Mouse (Mus musculus) spleen, postnatal 36 days (tissue): Measurements from ENCODE around the gene Gm4707.
"Not testable (repeated sequence)": the region's sequence is repeated elsewhere in the genome, so short reads cannot be mapped to it uniquely, and the experiment has no call there.

Source experiments
- DNase-seq, 2 experiments: peaks; one replicate each; pipeline ENCODE4 v3.0.0; 2022; ENCODE audit warnings: low spot score in 2 of 2, mixed read lengths in 1 of 2

Gene Gm4707

DNA sequence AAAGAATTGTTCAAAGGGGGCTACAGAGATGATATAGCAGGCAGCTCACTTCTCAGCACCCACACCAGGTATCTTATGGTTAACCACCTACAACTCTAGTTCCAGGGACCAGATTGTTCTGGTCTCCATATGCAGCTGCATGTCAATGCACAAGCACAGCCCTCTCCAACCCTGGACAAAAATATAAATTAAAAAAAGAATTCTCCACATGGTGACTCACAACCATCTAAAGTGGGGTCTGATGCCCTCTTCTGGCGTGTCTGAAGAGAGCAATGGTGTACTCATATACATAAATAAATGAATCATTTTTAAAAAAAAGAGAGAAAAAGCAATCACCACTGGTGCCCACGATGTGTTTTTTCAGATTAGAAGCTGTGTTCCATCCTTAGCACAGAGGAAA, 15.0 kb downstream of the Gm4707 start:
- no peak for DNase-seq

DNA sequence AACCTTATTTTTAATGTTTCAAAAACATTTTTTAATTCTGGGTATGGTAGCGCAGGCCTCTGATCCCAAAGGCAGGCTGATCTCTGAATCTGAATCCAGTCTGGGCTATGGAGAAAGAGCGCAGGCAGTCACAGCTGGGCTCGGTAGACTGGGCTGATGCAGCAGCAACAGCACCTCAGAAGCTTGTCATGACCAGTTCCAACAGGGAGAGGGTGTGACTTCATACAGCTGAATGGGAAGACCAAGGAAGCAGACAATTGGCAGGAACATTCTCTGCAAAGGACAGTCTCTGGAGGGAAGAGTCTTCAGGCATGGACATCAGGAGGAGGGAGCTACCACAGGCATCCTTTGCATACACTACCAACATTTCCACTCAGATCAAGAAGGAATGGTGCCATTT, 15.6 kb downstream of the Gm4707 start:
- no peak for DNase-seq

- DNase-seq = no peak
Measured at GRCm38 (mm10) chr17:71443273-71443672, 16.4 kb downstream of the Gm4707 start.

GRCm38 (mm10) chr17:71422502-71422901, 37.2 kb downstream of the Gm4707 start:
- DNase-seq = not testable (repeated sequence)

DNA sequence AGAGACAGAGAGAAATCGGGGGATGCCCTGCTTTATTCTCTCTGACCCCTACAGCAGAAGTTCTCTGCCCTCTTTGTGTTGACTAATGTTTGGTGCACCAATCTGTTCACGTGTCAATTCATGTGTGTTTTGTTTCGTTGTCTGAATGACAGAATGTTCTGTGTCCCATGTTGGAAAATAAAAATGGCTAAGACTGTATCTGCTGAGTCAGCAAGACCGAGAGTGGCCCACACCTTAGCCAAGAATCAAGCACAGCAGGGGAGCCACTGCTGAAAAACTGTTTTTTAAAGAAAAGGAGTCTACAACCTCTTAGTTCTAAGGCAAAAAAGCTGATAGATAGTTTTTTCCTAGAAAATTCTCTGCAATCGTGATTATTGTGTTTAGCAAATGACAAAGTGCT, 40.3 kb downstream of the Gm4707 start:
- DNase-seq = not testable (repeated sequence)

DNA sequence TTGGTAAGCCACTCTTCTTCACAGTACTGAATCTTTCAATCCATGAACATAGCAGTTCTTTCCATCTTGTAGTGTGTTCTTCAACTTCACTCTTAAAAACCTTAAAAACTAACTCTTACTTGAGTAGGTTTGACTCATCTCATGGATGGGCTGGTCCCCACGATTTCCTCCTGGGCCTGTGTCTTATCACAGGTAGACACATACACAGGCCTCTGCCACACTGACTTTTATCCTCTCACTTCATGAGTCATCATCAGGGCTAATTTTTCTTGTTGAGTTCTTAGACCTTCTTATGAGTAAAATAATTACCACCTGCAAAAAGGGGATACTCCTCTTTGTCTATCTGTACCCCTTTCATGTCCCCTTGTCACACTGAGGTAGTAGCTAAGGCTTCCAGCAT, 42.7 kb downstream of the Gm4707 start:
- no peak for DNase-seq
